Mouse (Mus musculus) layer of hippocampus, postnatal 14 days (tissue): ENCODE measurements around the gene Zbtb48. TPM values are rescaled to one million over a fixed set of nuclear protein-coding genes. Genes with fewer than 3 reads are reported as not detected.

Source experiments
- DNase-seq, 2 experiments: peaks; one replicate each; pipeline ENCODE4 v3.0.0; 2021 to 2022; ENCODE audit warnings: low spot score in 2 of 2, mixed read lengths in 1 of 2
- total RNA-seq, 2 experiments: library from RNA; stranded (reverse); gene quantifications; 2 replicates each; pipeline ENCODE4 v1.2.3; 2021

Gene Zbtb48
- total RNA-seq, 2 experiments from 2014 or later: 12.2 to 14.4 TPM

- DNase-seq: no peak
These were observed 21.3 kb downstream of the Zbtb48 start for GRCm38 (mm10) chr4:152006137-152006536.

GRCm38 (mm10) chr4:152002063-152002462 is 25.4 kb downstream of the Zbtb48 start:
- DNase-seq: no peak

- DNase-seq: no peak
These were observed 26.1 kb downstream of the Zbtb48 start for GRCm38 (mm10) chr4:152001335-152001734.

GRCm38 (mm10) chr4:152000906-152001305 is 26.6 kb downstream of the Zbtb48 start:
- no peak for DNase-seq

- DNase-seq: no peak
These were observed 28.0 kb downstream of the Zbtb48 start for GRCm38 (mm10) chr4:151999481-151999880.

- DNase-seq: no peak
These were observed 29.8 kb downstream of the Zbtb48 start for GRCm38 (mm10) chr4:151997701-151998100.

GRCm38 (mm10) chr4:151996951-151997222 is 30.6 kb downstream of the Zbtb48 start:
- DNase-seq: no peak

GRCm38 (mm10) chr4:151996173-151996950 is 31.1 kb downstream of the Zbtb48 start, which contains the start of gene Phf13:
TSS of gene Phf13 (minus strand) at chr4:151996258.
- DNase-seq: peak; percentile 98 to 99

- DNase-seq: no peak
These were observed 31.9 kb downstream of the Zbtb48 start for GRCm38 (mm10) chr4:151995371-151996172.

- DNase-seq: no peak
These were observed 33.0 kb downstream of the Zbtb48 start for GRCm38 (mm10) chr4:151994228-151995171.

- no peak for DNase-seq
These were observed 34.4 kb downstream of the Zbtb48 start for GRCm38 (mm10) chr4:151993035-151993434.

GRCm38 (mm10) chr4:151992091-151992490 is 35.4 kb downstream of the Zbtb48 start:
- DNase-seq: no peak

- DNase-seq: no peak
These were observed 38.4 kb downstream of the Zbtb48 start for GRCm38 (mm10) chr4:151989110-151989488.

GRCm38 (mm10) chr4:151988342-151989109 is 38.9 kb downstream of the Zbtb48 start, which contains the start of gene Thap3:
TSS of gene Thap3 (minus strand) at chr4:151988997.
- DNase-seq: peak; percentile 78 to 81

- no peak for DNase-seq
These were observed 39.5 kb downstream of the Zbtb48 start for GRCm38 (mm10) chr4:151988014-151988341.

GRCm38 (mm10) chr4:151986650-151987049 is 40.8 kb downstream of the Zbtb48 start:
- no peak for DNase-seq

GRCm38 (mm10) chr4:151985886-151986285 is 41.6 kb downstream of the Zbtb48 start:
- no peak for DNase-seq

GRCm38 (mm10) chr4:151983560-151983959 is 43.9 kb downstream of the Zbtb48 start:
- DNase-seq: no peak

GRCm38 (mm10) chr4:151983043-151983442 is 44.4 kb downstream of the Zbtb48 start:
- no peak for DNase-seq

- DNase-seq: peak; percentile 85 to 88
These were observed 46.1 kb downstream of the Zbtb48 start for GRCm38 (mm10) chr4:151981363-151981762.

GRCm38 (mm10) chr4:151980699-151981098 is 46.8 kb downstream of the Zbtb48 start:
- DNase-seq: no peak
